Mouse (Mus musculus): ENCODE data around the gene Spag16.
A peak's percentile ranks its signal among the peaks of the same experiment; 100 is the strongest.

Spag16 gene

GRCm38 (mm10) chr1:70518918-70519317, 692.1 kb downstream of the Spag16 start:
- no peak for DNase-seq

DNA sequence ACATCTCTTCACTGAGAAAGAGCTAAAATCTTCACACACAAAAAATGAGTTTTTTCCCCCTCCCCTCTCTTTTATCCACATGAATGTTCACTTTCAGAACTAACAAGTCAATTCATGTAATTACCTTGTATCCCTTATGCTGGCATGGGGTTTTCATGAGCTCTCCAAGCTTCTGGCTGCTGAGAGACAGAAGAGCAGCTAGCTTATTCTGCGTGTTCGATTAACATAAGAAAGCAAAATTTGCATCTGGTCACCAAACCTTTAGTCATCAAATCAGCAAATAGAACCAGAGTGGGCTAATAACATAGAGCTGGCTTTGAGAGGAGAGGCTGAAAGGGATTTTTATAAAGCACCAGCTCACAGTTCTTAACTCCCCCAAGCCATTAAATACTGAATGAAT, 700.4 kb downstream of the Spag16 start:
- no peak for DNase-seq

DNA sequence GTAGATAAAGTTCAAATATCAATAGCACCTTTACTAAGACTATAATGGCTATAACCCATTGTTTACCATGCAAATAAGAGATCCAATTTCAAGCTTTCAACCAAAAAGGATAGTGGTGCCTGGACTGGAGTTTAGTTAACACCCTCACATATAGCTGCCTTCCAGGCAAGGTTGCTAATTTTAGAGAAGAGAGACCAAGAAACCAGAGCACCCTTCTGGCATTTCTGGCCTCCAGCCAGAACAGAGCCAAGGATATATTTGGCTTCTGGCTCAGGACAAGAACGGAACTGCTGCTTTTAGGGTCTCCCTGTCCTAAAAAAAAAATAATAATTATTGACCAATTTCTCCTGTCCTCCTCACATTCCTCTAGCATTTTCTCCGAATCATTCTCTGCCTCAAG, 703.0 kb downstream of the Spag16 start:
- DNase-seq, result peak; percentile 9 to 29

- DNase-seq, result no peak
Observed at GRCm38 (mm10) chr1:70551839-70552238, 725.1 kb downstream of the Spag16 start.

DNA sequence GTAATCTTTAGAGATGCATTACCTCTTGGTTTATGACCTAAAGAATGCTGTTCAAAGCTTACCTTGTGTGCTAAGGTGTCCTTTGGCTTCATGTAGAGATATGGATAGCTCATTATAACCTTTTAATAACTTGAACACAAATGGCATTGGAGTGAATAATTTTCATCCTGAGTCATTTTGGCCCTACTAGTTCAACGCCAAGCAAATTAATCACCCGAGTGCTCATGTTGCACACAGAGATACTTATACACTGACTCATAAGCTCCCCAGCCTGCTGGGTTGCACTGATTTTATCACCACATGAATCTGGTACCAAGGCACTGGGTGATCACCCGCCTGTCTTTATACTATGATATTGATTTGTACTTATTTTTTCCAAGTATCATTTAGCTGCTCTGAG, 795.0 kb downstream of the Spag16 start:
- no peak for DNase-seq

GRCm38 (mm10) chr1:70624803-70625460, 798.2 kb downstream of the Spag16 start:
- no peak for DNase-seq

GRCm38 (mm10) chr1:70652719-70653118, 825.9 kb downstream of the Spag16 start:
- DNase-seq, result no peak

DNA sequence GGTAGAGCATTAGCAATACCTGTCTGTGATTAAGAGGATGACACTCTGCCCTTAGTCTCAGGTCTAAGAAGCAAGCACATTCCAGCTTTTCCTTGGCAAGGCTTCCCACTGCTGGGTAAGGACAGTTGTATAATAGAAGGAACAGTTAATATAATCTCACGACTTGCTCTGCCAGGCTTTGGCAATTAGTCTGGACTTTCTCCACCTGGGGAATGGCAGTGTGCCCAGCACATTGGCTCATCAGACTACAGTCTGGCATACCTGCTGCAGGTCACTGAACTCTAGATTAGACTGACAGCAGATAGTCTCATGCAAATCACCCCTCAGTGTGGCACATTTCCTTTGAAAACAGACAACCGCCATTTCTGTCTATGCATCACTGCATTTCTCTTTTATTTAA, 865.8 kb downstream of the Spag16 start:
- DNase-seq, result peak; percentile 71 to 83

DNA sequence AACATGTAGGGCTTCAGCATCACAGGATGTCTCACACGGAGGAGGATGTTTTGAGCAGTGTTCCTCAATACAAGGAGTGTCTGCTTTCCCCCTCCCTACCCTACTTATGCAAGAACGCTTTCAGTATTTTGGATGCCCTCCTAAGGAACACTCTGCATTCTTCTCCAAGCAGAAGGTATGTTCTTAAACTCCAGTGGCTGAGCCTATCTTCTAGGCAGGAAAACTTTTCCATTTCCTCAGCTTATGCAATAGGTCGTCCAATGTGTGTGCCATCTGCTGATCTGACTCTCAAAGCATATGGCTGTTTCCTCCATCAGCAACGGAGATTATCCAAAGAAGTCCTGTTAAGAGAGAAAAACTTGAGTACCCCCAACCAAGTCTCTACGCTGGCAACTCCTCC, 873.5 kb downstream of the Spag16 start:
- no peak for DNase-seq

DNA sequence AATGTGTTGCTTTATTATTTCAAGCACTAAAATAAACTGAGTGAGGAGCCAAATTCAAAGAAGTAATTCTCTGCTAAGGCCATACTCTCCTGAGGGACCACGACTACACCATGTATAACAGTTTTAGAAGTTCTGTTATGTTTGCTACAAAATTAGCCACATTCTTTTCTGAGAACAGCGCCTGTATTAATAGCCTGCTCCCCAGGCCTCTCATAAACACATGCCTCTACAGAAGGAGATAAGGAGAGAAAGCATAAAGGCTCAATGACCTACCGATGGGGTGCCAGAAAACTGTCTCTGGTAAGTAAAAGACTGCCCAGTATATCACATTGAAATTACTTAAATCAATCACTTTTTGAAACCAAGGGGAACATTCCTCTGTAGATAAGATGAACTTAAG, 877.2 kb downstream of the Spag16 start:
- no peak for DNase-seq

GRCm38 (mm10) chr1:70705821-70706220, 879.1 kb downstream of the Spag16 start:
- DNase-seq, result no peak

- DNase-seq, result no peak
Observed at GRCm38 (mm10) chr1:70725045-70725444, 898.3 kb downstream of the Spag16 start.

DNA sequence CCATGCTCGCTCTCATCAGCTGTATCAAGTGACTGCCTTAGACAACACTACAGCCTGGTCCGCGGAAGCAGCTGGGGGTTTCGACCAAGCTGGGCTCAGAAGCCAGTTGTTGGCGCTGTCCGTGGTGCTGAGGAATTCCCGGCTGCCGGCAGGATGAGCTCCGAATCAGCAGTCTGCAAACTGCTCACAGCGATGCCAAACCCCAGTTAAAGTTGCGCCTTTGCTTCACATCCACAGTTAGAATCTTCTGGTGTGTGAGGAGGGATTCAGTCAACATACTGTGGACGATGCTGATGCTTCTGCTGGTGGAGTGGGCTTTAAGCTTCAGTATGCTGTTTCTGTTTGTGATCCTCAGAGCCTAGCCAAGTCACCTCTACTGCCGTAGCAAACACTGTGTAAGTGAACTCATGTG, 898.9 kb downstream of the Spag16 start, which contains the start of gene Vwc2l:
Gene Vwc2l (plus strand): TSS at position 61 of the 412 bp plus-strand sequence.
- peak; percentile 21 to 44 for DNase-seq
